Comparison of ENCODE assay signal across 10 mouse cellular contexts in the genomic region with DNA sequence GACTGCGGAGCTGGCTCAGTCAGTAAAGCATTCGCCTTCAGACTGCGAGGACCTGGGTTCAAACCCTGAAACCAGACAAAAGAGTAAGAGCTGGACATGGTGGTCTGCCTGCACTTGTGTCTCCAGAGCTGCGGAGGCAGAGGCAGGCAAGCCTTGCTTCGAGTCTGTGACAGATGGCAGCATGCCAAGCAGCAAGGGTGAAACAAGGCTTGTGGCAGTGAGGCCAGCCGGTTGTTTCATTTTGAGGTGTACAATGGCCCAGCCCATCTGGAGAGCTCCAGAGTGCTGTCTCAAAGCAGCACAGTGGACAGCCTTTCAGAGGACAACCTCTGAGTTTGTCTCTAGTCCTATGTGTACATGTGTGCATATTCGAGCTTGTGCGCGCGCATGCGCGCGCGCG.
DNase-seq lines count a peak whose midpoint lies in the region; ATAC-seq and TF ChIP-seq lines count a peak whose summit lies in the region.
"Had no signal": no experiment of that assay in that cellular context is flagged by ENCODE, and none has a peak within 500 bp of the region (broad histone marks: within the 10 kb centered on the region; RNA-seq: fewer than 3 reads in every experiment).

No protein-coding gene starts in this region.

- H3K9ac ChIP-seq in forebrain, embryonic 13.5 days: peak overlapping the region; percentile 21; the same call in 1 of the 2 replicates
- H3K9ac ChIP-seq: stomach, embryonic 15.5 days had no signal

- H3K36me3 ChIP-seq in forebrain, embryonic 13.5 days (ENCODE audit: poor library complexity, severe bottlenecking): no peaks in the 10 kb centered on the region
- H3K36me3 ChIP-seq: stomach, embryonic 15.5 days had no signal

- H3K4me1 ChIP-seq in forebrain, embryonic 13.5 days: peaks cover 36% of the 10 kb centered on the region

- no peak overlapping the region for H3K4me3 ChIP-seq in left cerebral cortex, adult 2 months
- no peak overlapping the region for H3K4me3 ChIP-seq in forebrain, embryonic 13.5 days
- H3K4me3 ChIP-seq: stomach, embryonic 15.5 days had no signal

- DNase-seq in adrenal gland, adult 2 months: peak; percentile 33
- no peak for DNase-seq in adrenal gland, adult 8-10 months
- DNase-seq in left cerebral cortex, adult 2 months (ENCODE audit: extremely low spot score in 1 of 2, low spot score in 2 of 2): no peak
- no peak for DNase-seq in left cerebral cortex, adult 11 months (ENCODE audit: low spot score)
- peak; percentile 54 for DNase-seq in 416B (ENCODE audit: low read depth)
- no peak for DNase-seq in B cell, adult 2 months

- intact Hi-C loops in left cerebral cortex, adult 2 months (cut with DNase I): loop anchor here (2.0 to 5.0 kb wide), 2 partner anchors 39 to 75 kb away; no protein-coding TSS in a partner anchor

- no peak overlapping the region for H3K4me2 ChIP-seq in forebrain, embryonic 13.5 days
- H3K4me2 ChIP-seq: stomach, embryonic 15.5 days had no signal

- H3K27ac ChIP-seq in left cerebral cortex, adult 2 months: peak overlapping the region; percentile 19; the same call in 1 of the 2 replicates
- H3K27ac ChIP-seq in forebrain, embryonic 13.5 days: peak overlapping the region; percentile 8; the same call in 1 of the 2 replicates
- H3K27ac ChIP-seq: stomach, embryonic 15.5 days had no signal

- no peaks in the 10 kb centered on the region for H3K9me3 ChIP-seq in forebrain, embryonic 13.5 days (replicated peaks)
- H3K9me3 ChIP-seq: stomach, embryonic 15.5 days had no signal

- no peaks in the 10 kb centered on the region for H3K27me3 ChIP-seq in forebrain, embryonic 13.5 days
- H3K27me3 ChIP-seq: stomach, embryonic 15.5 days had no signal

- no peak for TF ChIP-seq CTCF in left cerebral cortex, adult 2 months (IDR thresholded peaks at IDR 0.05)

- WGBS in forebrain, embryonic 13.5 days: 78% methylated on average over 15 of the region's 15 CpGs

- ATAC-seq in forebrain, embryonic 13.5 days: peak; percentile 20; the same call in 1 of the 2 replicates
- ATAC-seq in megakaryocyte-erythroid progenitor cell, adult 5-6 weeks (replicated peaks; ENCODE audit: low FRiP score, low TSS enrichment, poor library complexity, severe bottlenecking): no peak
- ATAC-seq: activated CD4-positive, CD25-positive, alpha-beta regulatory T cell, adult 4 months had no signal

Comparison
In these comparisons a context has a peak if more than half of its experiments do, and no peak if none do; other contexts are left out.
1. DNase-seq: peak in adrenal gland, adult 2 months (single experiment) and 416B (single experiment); none in adrenal gland, adult 8-10 months (single experiment), left cerebral cortex, adult 2 months (0 of 2), left cerebral cortex, adult 11 months (single experiment) and B cell, adult 2 months (0 of 2).